Mouse (Mus musculus) lung, postnatal 0 days (tissue): ENCODE measurements around the gene Tsc1. TPM values are rescaled to one million over a fixed set of nuclear protein-coding genes. Genes with fewer than 3 reads are reported as not detected.
A peak's percentile ranks its signal among the peaks of the same experiment; 100 is the strongest.

Source experiments
- ATAC-seq: fragments of 200-750 bp; cut with Nextera tagmentation; 2 replicates; pipeline ENCODE4 v1.8.0; 2017; ENCODE audit warnings: moderate library complexity
- DNase-seq: peaks from one replicate; pipeline ENCODE4 v3.0.0-alpha.2; 2016; ENCODE audit warnings: low spot score
- H3K27ac ChIP-seq: fragments of 300-500 bp; sonication (generic); 2 replicates; pipeline ENCODE4 v1.5.1; 2014; ENCODE audit warnings: antibody characterized with exemption, mild to moderate bottlenecking, low read length, mixed read lengths
- H3K27me3 ChIP-seq: fragments of 300-500 bp; sonication (generic); replicated peaks from 2 replicates; pipeline ENCODE4 v1.6.1; 2014; ENCODE audit warnings: low read length, mixed read lengths; ENCODE audit not compliant: insufficient read depth
- H3K36me3 ChIP-seq: fragments of 300-500 bp; sonication (generic); 2 replicates; pipeline ENCODE4 v1.6.1; 2014; ENCODE audit warnings: low read length, mixed read lengths; ENCODE audit not compliant: insufficient read depth
- H3K4me1 ChIP-seq: fragments of 300-500 bp; sonication (generic); 2 replicates; pipeline ENCODE4 v1.6.1; 2014; ENCODE audit warnings: antibody characterized with exemption, low read depth, low read length, mixed read lengths; ENCODE audit not compliant: insufficient read depth
- H3K4me2 ChIP-seq: fragments of 300-500 bp; sonication (generic); replicated peaks from 2 replicates; pipeline ENCODE4 v1.6.1; 2014; ENCODE audit warnings: low read depth, mild to moderate bottlenecking, low read length, moderate library complexity, mixed read lengths
- H3K4me3 ChIP-seq: fragments of 300-500 bp; sonication (generic); 2 replicates; pipeline ENCODE4 v1.5.1; 2014; ENCODE audit warnings: low read depth, low read length
- H3K9ac ChIP-seq: fragments of 300-500 bp; sonication (generic); replicated peaks from 2 replicates; pipeline ENCODE4 v1.6.1; 2014; ENCODE audit warnings: low read depth, mild to moderate bottlenecking
- H3K9me3 ChIP-seq: fragments of 300-500 bp; sonication (generic); 2 replicates; pipeline ENCODE4 v1.6.1; 2016; ENCODE audit warnings: low read length, mixed read lengths
- CTCF ChIP-seq: IDR thresholded peaks from 2 replicates; pipeline ENCODE4 v1.5.1; 2016; ENCODE audit warnings: antibody characterized with exemption, mild to moderate bottlenecking
- EP300 ChIP-seq: IDR thresholded peaks from 2 replicates; pipeline ENCODE4 v1.6.1; 2016; ENCODE audit warnings: antibody characterized with exemption, mild to moderate bottlenecking, control low read depth
- WGBS: fragments of 180-500 bp; shearing (Covaris S2); extraction: QIAGEN DNeasy Blood & Tissue Kit; methylation state at CpG from one replicate; pipeline ENCODE4 v1.1.7; 2014; 5-methylcytosine and 5-hydroxymethylcytosine counted together
- polyA plus RNA-seq: library from polyadenylated mRNA; unstranded; fragments of >200 nt; fragmentation: Nextera tagmentation; extraction: Ambion mirVana; gene quantifications from 2 replicates; pipeline ENCODE4 v1.2.1, GENCODE M21; 2015

Tsc1 gene
- polyA plus RNA-seq, 1 experiment from 2014 or later: 7.3 TPM

- DNase-seq (no peak), ATAC-seq (no peak)
- 54% methylated on average over 10 of the region's 10 CpGs for WGBS
- Histone ChIP-seq H3K4me1 (no peaks in the 10 kb centered on the region), H3K27me3 (0 out of 2 replicates have a peak, but pooled peaks cover 5% of the 10 kb centered on the region), H3K4me2 (no peak overlapping the region), H3K36me3 (no peaks in the 10 kb centered on the region), H3K9ac (no peak overlapping the region), H3K27ac (no peak overlapping the region), H3K9me3 (no peaks in the 10 kb centered on the region), H3K4me3 (no peak overlapping the region)
- TF ChIP-seq CTCF: no peak
- TF ChIP-seq EP300: no peak
Observed at GRCm38 (mm10) chr2:28620522-28620921, 20.5 kb upstream of the Tsc1 start.

GRCm38 (mm10) chr2:28621111-28621510, 19.9 kb upstream of the Tsc1 start:
- H3K36me3 ChIP-seq: no peaks in the 10 kb centered on the region
- no peaks in the 10 kb centered on the region for H3K4me1 ChIP-seq
- DNase-seq (no peak), ATAC-seq (no peak)
- 27% methylated on average over 2 of the region's 2 CpGs for WGBS
- no peak overlapping the region for H3K27ac ChIP-seq
- 0 out of 2 replicates have a peak, but pooled peaks cover 5% of the 10 kb centered on the region for H3K27me3 ChIP-seq
- no peak overlapping the region for H3K9ac ChIP-seq
- no peak overlapping the region for H3K4me3 ChIP-seq
- H3K4me2 ChIP-seq: no peak overlapping the region
- TF ChIP-seq EP300: no peak
- no peak for TF ChIP-seq CTCF
- H3K9me3 ChIP-seq: no peaks in the 10 kb centered on the region

GRCm38 (mm10) chr2:28621664-28622171, 19.3 kb upstream of the Tsc1 start, which contains the start of gene Gfi1b:
TSS of gene Gfi1b (minus strand) at chr2:28621982.
- 8% methylated on average over 16 of the region's 16 CpGs for WGBS
- H3K4me3 ChIP-seq: no peak within 1 kb of the TSS
- TF ChIP-seq EP300 (no peak), CTCF (no peak)
- no peak within 1 kb of the TSS for H3K9ac ChIP-seq
- H3K9me3 ChIP-seq: no peaks in the 10 kb centered on the region
- ATAC-seq (no peak), DNase-seq (no peak)
- H3K36me3 ChIP-seq: no peaks in the 10 kb centered on the region
- 0 out of 2 replicates have a peak, but pooled peaks cover 5% of the 10 kb centered on the region for H3K27me3 ChIP-seq
- H3K4me2 ChIP-seq: no peak within 1 kb of the TSS
- no peak within 1 kb of the TSS for H3K27ac ChIP-seq
- no peaks in the 10 kb centered on the region for H3K4me1 ChIP-seq

- DNase-seq (peak; percentile 51), ATAC-seq (peak; percentile 56)
- H3K4me1 ChIP-seq: no peaks in the 10 kb centered on the region
- 0 out of 2 replicates have a peak, but pooled peaks cover 5% of the 10 kb centered on the region for H3K27me3 ChIP-seq
- H3K4me3 ChIP-seq: no peak overlapping the region
- 16% methylated on average over 10 of the region's 10 CpGs for WGBS
- no peaks in the 10 kb centered on the region for H3K36me3 ChIP-seq
- no peaks in the 10 kb centered on the region for H3K9me3 ChIP-seq
- no peak overlapping the region for H3K4me2 ChIP-seq
- no peak overlapping the region for H3K9ac ChIP-seq
- no peak for TF ChIP-seq EP300
- TF ChIP-seq CTCF: peak; percentile 78
- H3K27ac ChIP-seq: no peak overlapping the region
Observed at GRCm38 (mm10) chr2:28622521-28623124, 18.4 kb upstream of the Tsc1 start.

GRCm38 (mm10) chr2:28624870-28625269, 16.2 kb upstream of the Tsc1 start:
- no peak for DNase-seq
- H3K4me1 ChIP-seq: no peaks in the 10 kb centered on the region
- H3K27me3 ChIP-seq: 0 out of 2 replicates have a peak, but pooled peaks cover 5% of the 10 kb centered on the region
- TF ChIP-seq EP300: no peak
- TF ChIP-seq CTCF: no peak; the same call in 1 of the 2 replicates
- no peaks in the 10 kb centered on the region for H3K9me3 ChIP-seq
- H3K4me3 ChIP-seq: no peak overlapping the region
- 92% methylated on average over 3 of the region's 3 CpGs for WGBS
- H3K36me3 ChIP-seq: no peaks in the 10 kb centered on the region
- no peak overlapping the region for H3K9ac ChIP-seq
- H3K27ac ChIP-seq: no peak overlapping the region
- ATAC-seq: no peak
- no peak overlapping the region for H3K4me2 ChIP-seq

DNA sequence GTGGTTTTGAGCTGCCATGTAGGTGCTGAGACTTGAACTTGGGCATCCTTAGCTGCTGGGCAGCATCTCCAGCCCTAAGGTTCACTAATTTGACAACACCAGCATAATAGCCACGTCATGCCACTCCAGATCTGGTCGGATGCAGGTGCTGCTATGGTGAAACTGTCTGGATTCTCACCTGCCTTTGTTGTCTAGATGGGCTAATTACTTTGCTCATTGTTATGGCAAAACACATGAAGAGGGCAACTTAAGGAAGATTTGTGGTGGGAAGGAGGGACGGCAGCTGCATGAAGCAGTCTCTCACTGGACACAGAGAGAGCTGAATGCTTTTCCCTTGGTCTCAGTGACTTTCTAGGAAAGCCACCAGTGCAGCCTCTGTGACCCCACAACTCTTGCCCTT, 15.0 kb upstream of the Tsc1 start:
- WGBS: 75% methylated on average over 3 of the region's 3 CpGs
- Histone ChIP-seq H3K36me3 (no peaks in the 10 kb centered on the region), H3K9ac (no peak overlapping the region), H3K4me2 (no peak overlapping the region), H3K27me3 (no peaks in the 10 kb centered on the region), H3K4me1 (no peaks in the 10 kb centered on the region), H3K27ac (no peak overlapping the region), H3K4me3 (no peak overlapping the region), H3K9me3 (no peaks in the 10 kb centered on the region)
- ATAC-seq (no peak), DNase-seq (no peak)
- TF ChIP-seq EP300 (no peak), CTCF (no peak)
